Mouse (Mus musculus): ENCODE results near the gene Tcp11x2. TPM values are rescaled to one million over a fixed set of nuclear protein-coding genes. Genes with fewer than 3 reads are reported as not detected.

The Tcp11x2 gene
- polyA plus RNA-seq (2015; fragmentation: Nextera tagmentation; extraction: Ambion mirVana) = 0.10 TPM in 1 of 2 replicates, not detected in the other

GRCm38 (mm10) chrX:135693633-135694032 lies at the start of gene Tcp11x2:
Gene Tcp11x2, minus strand, starts transcription at chrX:135693790.
- peaks cover 6% of the 10 kb centered on the region; the same call in 1 of the 2 replicates for H3K27me3 ChIP-seq
- H3K27ac ChIP-seq = no peak within 1 kb of the TSS
- H3K36me3 ChIP-seq = no peaks in the 10 kb centered on the region
- H3K4me1 ChIP-seq = no peaks in the 10 kb centered on the region
- H3K9ac ChIP-seq = no peak within 1 kb of the TSS
- no peaks in the 10 kb centered on the region for H3K9me3 ChIP-seq
- H3K4me3 ChIP-seq = no peak within 1 kb of the TSS
- H3K4me2 ChIP-seq = no peak within 1 kb of the TSS
- no peak for ATAC-seq (ENCODE audit: insufficient number of reproducible peaks, low FRiP score, low TSS enrichment, low read depth)
- WGBS = 58% methylated on average over 1 of the region's 1 CpGs

GRCm38 (mm10) chrX:135743056-135743355 lies 49.4 kb upstream of the Tcp11x2 start:
- WGBS = 22% methylated on average over 7 of the region's 7 CpGs
- Histone ChIP-seq H3K4me2 (peak overlapping the region; percentile 44), H3K27me3 (no peaks in the 10 kb centered on the region), H3K27ac (peak overlapping the region; percentile 77; the same call in 1 of the 2 replicates), H3K9me3 (no peaks in the 10 kb centered on the region), H3K9ac (peak overlapping the region; percentile 52), H3K36me3 (no peaks in the 10 kb centered on the region), H3K4me1 (no peaks in the 10 kb centered on the region; the same call in 1 of the 2 replicates), H3K4me3 (peak overlapping the region; percentile 59)
- no peak for ATAC-seq (ENCODE audit: insufficient number of reproducible peaks, low FRiP score, low TSS enrichment, low read depth)

GRCm38 (mm10) chrX:135742304-135743055 lies 48.9 kb upstream of the Tcp11x2 start, which contains the start of the genes Armcx5 and Gprasp1:
Gene Armcx5, plus strand, starts transcription at chrX:135742733.
Gene Gprasp1, plus strand, starts transcription at chrX:135742733.
- peak within 1 kb of the TSS; percentile 77 for H3K27ac ChIP-seq
- peak within 1 kb of the TSS; percentile 46 for H3K4me2 ChIP-seq
- peak; percentile 86 for ATAC-seq (ENCODE audit: insufficient number of reproducible peaks, low FRiP score, low TSS enrichment, low read depth)
- peak within 1 kb of the TSS; percentile 59 for H3K4me3 ChIP-seq
- H3K9ac ChIP-seq = peak within 1 kb of the TSS; percentile 52
- WGBS = 22% methylated on average over 48 of the region's 48 CpGs
- no peaks in the 10 kb centered on the region for H3K27me3 ChIP-seq
- H3K36me3 ChIP-seq = no peaks in the 10 kb centered on the region
- no peaks in the 10 kb centered on the region; the same call in 1 of the 2 replicates for H3K4me1 ChIP-seq
- no peaks in the 10 kb centered on the region for H3K9me3 ChIP-seq

- Histone ChIP-seq H3K36me3 (no peaks in the 10 kb centered on the region), H3K27ac (no peak overlapping the region), H3K9ac (no peak overlapping the region), H3K4me3 (no peak overlapping the region), H3K27me3 (no peaks in the 10 kb centered on the region), H3K9me3 (no peaks in the 10 kb centered on the region), H3K4me1 (no peaks in the 10 kb centered on the region; the same call in 1 of the 2 replicates), H3K4me2 (no peak overlapping the region)
- no peak for ATAC-seq (ENCODE audit: insufficient number of reproducible peaks, low FRiP score, low TSS enrichment, low read depth)
- 91% methylated on average over 2 of the region's 2 CpGs for WGBS
Observed at GRCm38 (mm10) chrX:135738730-135739520, 45.3 kb upstream of the Tcp11x2 start.

GRCm38 (mm10) chrX:135725161-135725560 lies 31.6 kb upstream of the Tcp11x2 start, which contains the start of gene Tmsb15a:
Gene Tmsb15a, minus strand, starts transcription at chrX:135725261.
- ATAC-seq (ENCODE audit: insufficient number of reproducible peaks, low FRiP score, low TSS enrichment, low read depth) = no peak
- H3K9ac ChIP-seq = no peak within 1 kb of the TSS
- H3K4me3 ChIP-seq = no peak within 1 kb of the TSS
- H3K9me3 ChIP-seq = no peaks in the 10 kb centered on the region
- WGBS = 83% methylated on average over 10 of the region's 10 CpGs
- H3K27me3 ChIP-seq = peaks cover 17% of the 10 kb centered on the region; the same call in 1 of the 2 replicates
- no peak within 1 kb of the TSS for H3K27ac ChIP-seq
- no peaks in the 10 kb centered on the region for H3K4me1 ChIP-seq
- no peak within 1 kb of the TSS for H3K4me2 ChIP-seq
- no peaks in the 10 kb centered on the region for H3K36me3 ChIP-seq

- H3K36me3 ChIP-seq = no peaks in the 10 kb centered on the region
- no peak overlapping the region for H3K4me2 ChIP-seq
- no peak overlapping the region for H3K27ac ChIP-seq
- H3K4me1 ChIP-seq = no peaks in the 10 kb centered on the region
- no peak for ATAC-seq (ENCODE audit: insufficient number of reproducible peaks, low FRiP score, low TSS enrichment, low read depth)
- H3K27me3 ChIP-seq = peaks cover 5% of the 10 kb centered on the region; the same call in 1 of the 2 replicates
- no peaks in the 10 kb centered on the region for H3K9me3 ChIP-seq
- H3K4me3 ChIP-seq = no peak overlapping the region
- H3K9ac ChIP-seq = no peak overlapping the region
- WGBS = 58% methylated on average over 2 of the region's 2 CpGs
Observed at GRCm38 (mm10) chrX:135712845-135713244, 19.3 kb upstream of the Tcp11x2 start.

- H3K4me3 ChIP-seq = no peak overlapping the region
- no peaks in the 10 kb centered on the region for H3K4me1 ChIP-seq
- no peaks in the 10 kb centered on the region for H3K9me3 ChIP-seq
- H3K9ac ChIP-seq = no peak overlapping the region
- H3K4me2 ChIP-seq = no peak overlapping the region
- 0 out of 2 replicates have a peak, but pooled peaks cover 8% of the 10 kb centered on the region for H3K27me3 ChIP-seq
- H3K36me3 ChIP-seq = no peaks in the 10 kb centered on the region
- ATAC-seq (ENCODE audit: insufficient number of reproducible peaks, low FRiP score, low TSS enrichment, low read depth) = no peak
- 39% methylated on average over 2 of the region's 2 CpGs for WGBS
- H3K27ac ChIP-seq = no peak overlapping the region
Observed at GRCm38 (mm10) chrX:135704349-135704748, 10.8 kb upstream of the Tcp11x2 start.

GRCm38 (mm10) chrX:135703111-135703510 lies 9.5 kb upstream of the Tcp11x2 start:
- WGBS = 93% methylated on average over 1 of the region's 1 CpGs
- H3K27ac ChIP-seq = no peak overlapping the region
- H3K4me2 ChIP-seq = no peak overlapping the region
- H3K27me3 ChIP-seq = 0 out of 2 replicates have a peak, but pooled peaks cover 8% of the 10 kb centered on the region
- no peaks in the 10 kb centered on the region for H3K9me3 ChIP-seq
- no peak overlapping the region for H3K4me3 ChIP-seq
- ATAC-seq (ENCODE audit: insufficient number of reproducible peaks, low FRiP score, low TSS enrichment, low read depth) = no peak
- H3K4me1 ChIP-seq = no peaks in the 10 kb centered on the region
- no peak overlapping the region for H3K9ac ChIP-seq
- H3K36me3 ChIP-seq = no peaks in the 10 kb centered on the region

- 56% methylated on average over 3 of the region's 3 CpGs for WGBS
- no peak overlapping the region for H3K4me3 ChIP-seq
- H3K4me1 ChIP-seq = no peaks in the 10 kb centered on the region
- no peaks in the 10 kb centered on the region for H3K9me3 ChIP-seq
- H3K27ac ChIP-seq = no peak overlapping the region
- no peak overlapping the region for H3K9ac ChIP-seq
- H3K4me2 ChIP-seq = no peak overlapping the region
- ATAC-seq (ENCODE audit: insufficient number of reproducible peaks, low FRiP score, low TSS enrichment, low read depth) = no peak
- H3K27me3 ChIP-seq = peaks cover 11% of the 10 kb centered on the region; the same call in 1 of the 2 replicates
- H3K36me3 ChIP-seq = no peaks in the 10 kb centered on the region
Observed at GRCm38 (mm10) chrX:135687802-135688201, 5.8 kb downstream of the Tcp11x2 start.

- WGBS = 61% methylated on average over 2 of the region's 2 CpGs
- no peak overlapping the region for H3K4me3 ChIP-seq
- H3K36me3 ChIP-seq = no peaks in the 10 kb centered on the region
- no peak overlapping the region for H3K27ac ChIP-seq
- no peak overlapping the region for H3K4me2 ChIP-seq
- H3K27me3 ChIP-seq = peaks cover 21% of the 10 kb centered on the region; the same call in 1 of the 2 replicates
- no peaks in the 10 kb centered on the region for H3K4me1 ChIP-seq
- no peaks in the 10 kb centered on the region for H3K9me3 ChIP-seq
- H3K9ac ChIP-seq = no peak overlapping the region
- no peak for ATAC-seq (ENCODE audit: insufficient number of reproducible peaks, low FRiP score, low TSS enrichment, low read depth)
Observed at GRCm38 (mm10) chrX:135681858-135682257, 11.7 kb downstream of the Tcp11x2 start.

- H3K4me1 ChIP-seq = no peaks in the 10 kb centered on the region
- 49% methylated on average over 9 of the region's 9 CpGs for WGBS
- H3K27me3 ChIP-seq = no peaks in the 10 kb centered on the region
- H3K4me2 ChIP-seq = no peak overlapping the region
- ATAC-seq (ENCODE audit: insufficient number of reproducible peaks, low FRiP score, low TSS enrichment, low read depth) = no peak
- H3K9ac ChIP-seq = no peak overlapping the region
- H3K9me3 ChIP-seq = no peaks in the 10 kb centered on the region
- no peak overlapping the region for H3K4me3 ChIP-seq
- no peak overlapping the region for H3K27ac ChIP-seq
- no peaks in the 10 kb centered on the region for H3K36me3 ChIP-seq
Observed at GRCm38 (mm10) chrX:135652173-135652772, 41.3 kb downstream of the Tcp11x2 start.
